Mouse (Mus musculus) 416B (cell line): ENCODE results near the gene Mars.
"Not testable (repeated sequence)": the region's sequence is repeated elsewhere in the genome, so short reads cannot be mapped to it uniquely, and the experiment has no call there.

Experiments
- DNase-seq: peaks from one replicate; pipeline ENCODE4 v3.0.0; 2011; ENCODE audit warnings: low read depth

Mars gene

GRCm38 (mm10) chr10:127310523-127311475 lies 787 bp downstream of the Mars start:
- peak; percentile 81 for DNase-seq

GRCm38 (mm10) chr10:127309167-127309566 lies 2.4 kb downstream of the Mars start:
- DNase-seq = not testable (repeated sequence)

GRCm38 (mm10) chr10:127303136-127303535 lies 8.4 kb downstream of the Mars start:
- DNase-seq = no peak

- DNase-seq = no peak
Observed at GRCm38 (mm10) chr10:127300361-127300760, 11.2 kb downstream of the Mars start.

- no peak for DNase-seq
Observed at GRCm38 (mm10) chr10:127297015-127297871, 14.3 kb downstream of the Mars start.

GRCm38 (mm10) chr10:127295986-127296794 lies 15.4 kb downstream of the Mars start:
- no peak for DNase-seq

- DNase-seq = no peak
Observed at GRCm38 (mm10) chr10:127294895-127295510, 16.6 kb downstream of the Mars start.

- no peak for DNase-seq
Observed at GRCm38 (mm10) chr10:127293590-127294113, 17.9 kb downstream of the Mars start.

- no peak for DNase-seq
Observed at GRCm38 (mm10) chr10:127292987-127293538, 18.5 kb downstream of the Mars start.

GRCm38 (mm10) chr10:127291881-127292638 lies 19.5 kb downstream of the Mars start:
- peak; percentile 53 for DNase-seq

- DNase-seq = peak; percentile 79
Observed at GRCm38 (mm10) chr10:127290930-127291880, 20.4 kb downstream of the Mars start.

- peak; percentile 100 for DNase-seq
Observed at GRCm38 (mm10) chr10:127290307-127290929, 21.2 kb downstream of the Mars start.

- peak; percentile 81 for DNase-seq
Observed at GRCm38 (mm10) chr10:127289573-127290191, 21.9 kb downstream of the Mars start.

GRCm38 (mm10) chr10:127288800-127289572 lies 22.6 kb downstream of the Mars start, which contains the start of gene Mbd6:
Gene Mbd6 (minus strand): TSS chr10:127289018.
- DNase-seq = peak; percentile 99

- DNase-seq = peak; percentile 87
Observed at GRCm38 (mm10) chr10:127288328-127288799, 23.2 kb downstream of the Mars start.

GRCm38 (mm10) chr10:127287936-127288293 lies 23.7 kb downstream of the Mars start:
- DNase-seq = peak; percentile 42
